Mouse (Mus musculus): ENCODE measurements at regions not wholly inside any gene's neighbourhood (a gene's known extent, or its start where the extent isn't known, plus 50 kb on each side); places are given as distances from the start of the nearest gene placed in this dataset.

DNA sequence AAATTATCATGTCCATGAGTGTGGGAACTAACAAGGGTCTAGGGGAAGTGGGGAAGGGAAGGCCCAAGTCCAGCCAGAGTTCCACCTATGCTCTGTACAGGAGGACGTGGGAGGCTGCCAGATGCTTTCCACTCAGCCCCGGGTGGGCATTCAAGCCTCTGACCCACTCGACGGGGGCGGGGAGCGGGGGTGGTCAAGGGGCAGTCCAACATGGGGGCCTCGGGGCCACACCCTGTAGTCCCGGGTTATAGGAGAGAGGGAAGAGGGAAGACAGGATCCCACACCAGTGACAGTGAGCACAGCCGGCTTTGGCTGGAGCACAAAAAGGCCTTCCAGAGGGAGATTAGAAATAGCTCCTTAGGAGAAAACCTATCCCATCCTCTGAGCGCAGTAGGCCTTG, 283.1 kb upstream of the Ddi1 start:
- DNase-seq: no peak
- Histone ChIP-seq H3K4me2 (ENCODE audit: low read depth) (no peak overlapping the region), H3K27me3 (ENCODE audit: insufficient read depth, low read length) (no peaks in the 10 kb centered on the region), H3K9ac (no peak overlapping the region), H3K4me1 (ENCODE audit: insufficient read depth) (no peaks in the 10 kb centered on the region), H3K9me3 (ENCODE audit: low read length) (no peaks in the 10 kb centered on the region), H3K36me3 (ENCODE audit: insufficient read depth) (no peaks in the 10 kb centered on the region), H3K4me3 (ENCODE audit: low read depth, low read length) (no peak overlapping the region), H3K27ac (ENCODE audit: low read depth, low read length) (no peak overlapping the region)
- WGBS: 77% methylated on average over 10 of the region's 10 CpGs
- ATAC-seq: no peak
- no peak for TF ChIP-seq CTCF (IDR thresholded peaks at IDR 0.05; ENCODE audit: low read depth)

- Histone ChIP-seq H3K9ac (no peak overlapping the region), H3K4me1 (ENCODE audit: insufficient read depth) (no peaks in the 10 kb centered on the region), H3K4me3 (ENCODE audit: low read depth, low read length) (no peak overlapping the region), H3K4me2 (ENCODE audit: low read depth) (no peak overlapping the region), H3K36me3 (ENCODE audit: insufficient read depth) (no peaks in the 10 kb centered on the region), H3K27ac (ENCODE audit: low read depth, low read length) (no peak overlapping the region), H3K27me3 (ENCODE audit: insufficient read depth, low read length) (no peaks in the 10 kb centered on the region), H3K9me3 (ENCODE audit: low read length) (no peaks in the 10 kb centered on the region)
- TF ChIP-seq CTCF (IDR thresholded peaks at IDR 0.05; ENCODE audit: low read depth): no peak
- ATAC-seq (no peak), DNase-seq (no peak)
Observed at GRCm38 (mm10) chr9:6540178-6540700, 270.6 kb upstream of the Ddi1 start.

DNA sequence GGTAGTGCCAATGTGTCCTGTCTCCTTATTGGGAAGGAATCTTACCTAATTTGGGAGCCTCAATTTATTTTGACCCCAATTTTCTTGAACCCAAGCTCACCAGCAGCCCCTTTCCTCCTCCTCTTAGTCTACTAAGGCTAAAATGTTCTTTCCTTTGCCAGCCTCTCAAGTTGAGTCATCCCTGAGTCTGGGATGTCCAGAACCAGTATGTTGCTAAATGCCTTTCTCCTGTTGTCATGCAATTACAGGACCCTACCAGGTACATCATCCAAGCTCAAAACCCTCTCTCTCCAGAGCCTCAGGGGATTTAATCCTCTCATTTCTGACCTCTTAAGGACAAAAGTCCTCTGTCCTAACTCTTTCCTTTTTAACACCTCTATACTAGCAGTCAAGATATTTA, 259.2 kb upstream of the Ddi1 start:
- TF ChIP-seq CTCF (IDR thresholded peaks at IDR 0.05; ENCODE audit: low read depth): no peak
- no peak overlapping the region for H3K27ac ChIP-seq (ENCODE audit: low read depth, low read length)
- ATAC-seq: no peak
- no peak overlapping the region for H3K4me2 ChIP-seq (ENCODE audit: low read depth)
- H3K4me3 ChIP-seq (ENCODE audit: low read depth, low read length): no peak overlapping the region
- no peaks in the 10 kb centered on the region for H3K9me3 ChIP-seq (ENCODE audit: low read length)
- no peaks in the 10 kb centered on the region for H3K36me3 ChIP-seq (ENCODE audit: insufficient read depth)
- no peak overlapping the region for H3K9ac ChIP-seq
- no peaks in the 10 kb centered on the region for H3K27me3 ChIP-seq (ENCODE audit: insufficient read depth, low read length)
- H3K4me1 ChIP-seq (ENCODE audit: insufficient read depth): no peaks in the 10 kb centered on the region
- DNase-seq: no peak

DNA sequence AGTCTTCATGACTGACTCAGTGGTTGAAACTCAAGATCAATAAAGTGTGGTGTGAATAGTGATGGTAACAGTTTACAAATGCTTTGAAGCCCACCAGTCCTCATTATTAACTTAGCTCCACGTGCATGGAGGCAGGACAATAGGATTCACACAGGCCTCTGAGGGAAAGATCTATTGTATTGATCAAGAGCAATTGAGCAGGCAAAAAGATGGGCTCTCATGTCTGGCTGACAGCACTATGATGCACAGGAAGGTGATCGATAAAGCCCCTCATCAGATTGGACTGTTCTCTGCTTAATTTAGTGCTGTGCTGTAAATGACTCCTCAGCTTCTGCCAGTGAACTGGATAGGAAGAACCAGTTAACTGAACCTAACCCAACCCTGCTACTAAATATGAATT, 247.5 kb upstream of the Ddi1 start:
- H3K36me3 ChIP-seq (ENCODE audit: insufficient read depth): no peaks in the 10 kb centered on the region
- no peak overlapping the region for H3K4me3 ChIP-seq (ENCODE audit: low read depth, low read length)
- H3K27ac ChIP-seq (ENCODE audit: low read depth, low read length): no peak overlapping the region
- H3K4me2 ChIP-seq (ENCODE audit: low read depth): no peak overlapping the region
- H3K27me3 ChIP-seq (ENCODE audit: insufficient read depth, low read length): no peaks in the 10 kb centered on the region
- no peaks in the 10 kb centered on the region for H3K9me3 ChIP-seq (ENCODE audit: low read length)
- no peak for ATAC-seq
- no peaks in the 10 kb centered on the region for H3K4me1 ChIP-seq (ENCODE audit: insufficient read depth)
- no peak overlapping the region for H3K9ac ChIP-seq
- DNase-seq: no peak
- 61% methylated on average over 2 of the region's 2 CpGs for WGBS
- TF ChIP-seq CTCF (IDR thresholded peaks at IDR 0.05; ENCODE audit: low read depth): no peak

DNA sequence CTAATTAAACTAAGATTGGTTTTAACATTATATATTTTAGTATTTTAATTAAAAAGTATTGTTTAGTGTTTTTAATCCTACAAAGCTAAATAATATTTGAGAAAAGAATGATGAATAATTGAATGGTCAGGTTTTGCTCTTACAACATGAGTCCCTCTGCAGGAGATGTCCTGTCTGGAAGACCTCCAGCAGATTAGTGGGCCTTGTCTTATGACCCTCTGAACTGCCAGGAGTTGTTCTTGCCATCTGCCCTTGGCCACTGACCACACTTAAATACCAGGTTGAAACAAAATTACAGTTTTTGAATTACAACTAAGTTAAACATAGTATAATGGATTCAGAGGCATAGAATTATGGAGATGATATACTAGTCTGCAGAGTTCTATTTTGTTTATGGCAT, 228.1 kb upstream of the Ddi1 start:
- H3K4me1 ChIP-seq (ENCODE audit: insufficient read depth): no peaks in the 10 kb centered on the region
- no peaks in the 10 kb centered on the region for H3K27me3 ChIP-seq (ENCODE audit: insufficient read depth, low read length)
- no peak for TF ChIP-seq CTCF (IDR thresholded peaks at IDR 0.05; ENCODE audit: low read depth)
- no peak overlapping the region for H3K4me2 ChIP-seq (ENCODE audit: low read depth)
- ATAC-seq: no peak
- no peak overlapping the region for H3K4me3 ChIP-seq (ENCODE audit: low read depth, low read length)
- H3K9me3 ChIP-seq (ENCODE audit: low read length): no peaks in the 10 kb centered on the region
- no peak overlapping the region for H3K27ac ChIP-seq (ENCODE audit: low read depth, low read length)
- no peak overlapping the region for H3K9ac ChIP-seq
- no peaks in the 10 kb centered on the region for H3K36me3 ChIP-seq (ENCODE audit: insufficient read depth)
- DNase-seq: no peak

- no peak for DNase-seq
- TF ChIP-seq CTCF (IDR thresholded peaks at IDR 0.05; ENCODE audit: low read depth): no peak
- 69% methylated on average over 1 of the region's 1 CpGs for WGBS
- no peak for ATAC-seq
- H3K27ac ChIP-seq (ENCODE audit: low read depth, low read length): no peak overlapping the region
- no peak overlapping the region for H3K9ac ChIP-seq
- H3K4me1 ChIP-seq (ENCODE audit: insufficient read depth): no peaks in the 10 kb centered on the region
- no peak overlapping the region for H3K4me3 ChIP-seq (ENCODE audit: low read depth, low read length)
- no peaks in the 10 kb centered on the region for H3K27me3 ChIP-seq (ENCODE audit: insufficient read depth, low read length)
- H3K9me3 ChIP-seq (ENCODE audit: low read length): no peaks in the 10 kb centered on the region
- H3K4me2 ChIP-seq (ENCODE audit: low read depth): no peak overlapping the region
- H3K36me3 ChIP-seq (ENCODE audit: insufficient read depth): no peaks in the 10 kb centered on the region
Observed at GRCm38 (mm10) chr9:6480401-6480800, 210.8 kb upstream of the Ddi1 start.

DNA sequence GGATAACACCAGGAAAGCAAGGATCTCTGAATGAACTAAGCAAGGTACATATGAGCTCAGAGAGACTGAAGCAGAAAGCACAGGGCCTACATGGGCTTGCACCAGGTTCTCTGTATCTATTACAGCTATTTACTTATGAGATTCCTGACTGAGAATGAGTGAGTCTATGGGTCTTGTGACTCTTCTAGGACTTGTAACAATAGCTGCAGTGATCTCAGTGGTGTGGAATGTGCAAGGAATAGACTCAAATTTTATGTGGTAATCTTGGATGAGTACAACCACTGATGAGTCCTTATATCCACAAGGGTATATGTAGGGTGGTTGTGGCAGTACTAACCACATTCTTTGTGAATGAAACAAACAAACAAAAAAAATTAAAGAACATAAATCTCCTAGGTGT, 184.9 kb upstream of the Ddi1 start:
- no peaks in the 10 kb centered on the region for H3K4me1 ChIP-seq (ENCODE audit: insufficient read depth)
- H3K9ac ChIP-seq: no peak overlapping the region
- no peak for DNase-seq
- H3K4me3 ChIP-seq (ENCODE audit: low read depth, low read length): no peak overlapping the region
- TF ChIP-seq CTCF (IDR thresholded peaks at IDR 0.05; ENCODE audit: low read depth): no peak
- no peak overlapping the region for H3K27ac ChIP-seq (ENCODE audit: low read depth, low read length)
- H3K36me3 ChIP-seq (ENCODE audit: insufficient read depth): no peaks in the 10 kb centered on the region
- H3K9me3 ChIP-seq (ENCODE audit: low read length): no peaks in the 10 kb centered on the region
- no peaks in the 10 kb centered on the region for H3K27me3 ChIP-seq (ENCODE audit: insufficient read depth, low read length)
- no peak for ATAC-seq
- no peak overlapping the region for H3K4me2 ChIP-seq (ENCODE audit: low read depth)

DNA sequence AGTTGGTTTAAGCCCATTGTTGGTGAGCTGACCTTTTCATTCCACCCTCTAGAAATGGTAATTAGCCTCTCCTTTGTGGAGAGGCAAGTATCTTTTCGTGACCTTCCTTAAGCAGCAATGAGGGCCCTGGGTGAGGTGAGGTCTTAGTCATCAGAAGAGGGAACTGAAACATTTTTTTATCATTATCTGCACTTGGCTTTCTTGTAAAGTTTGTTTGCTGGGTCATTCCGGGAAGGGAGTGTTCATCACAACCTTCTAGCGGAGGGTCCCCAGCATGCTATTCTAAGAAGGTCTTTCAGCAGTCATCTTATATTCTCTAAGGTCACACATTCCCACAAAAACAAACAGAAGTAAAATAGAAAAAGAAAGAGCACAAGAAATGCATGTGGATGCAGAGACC, 165.6 kb upstream of the Ddi1 start:
- 85% methylated on average over 3 of the region's 3 CpGs for WGBS
- Histone ChIP-seq H3K27ac (ENCODE audit: low read depth, low read length) (no peak overlapping the region), H3K27me3 (ENCODE audit: insufficient read depth, low read length) (no peaks in the 10 kb centered on the region), H3K4me3 (ENCODE audit: low read depth, low read length) (no peak overlapping the region), H3K36me3 (ENCODE audit: insufficient read depth) (no peaks in the 10 kb centered on the region), H3K4me2 (ENCODE audit: low read depth) (no peak overlapping the region), H3K4me1 (ENCODE audit: insufficient read depth) (no peaks in the 10 kb centered on the region), H3K9ac (no peak overlapping the region), H3K9me3 (ENCODE audit: low read length) (no peaks in the 10 kb centered on the region)
- TF ChIP-seq CTCF (IDR thresholded peaks at IDR 0.05; ENCODE audit: low read depth): no peak
- no peak for DNase-seq
- no peak for ATAC-seq

All from forebrain, postnatal 0 days (tissue).